Mouse (Mus musculus): ENCODE results near the gene Runx2. TPM values are rescaled to one million over a fixed set of nuclear protein-coding genes. Genes with fewer than 3 reads are reported as not detected.

Gene Runx2
- polyA plus RNA-seq, 1 experiment from 2014 or later: 0.74 TPM

- Histone ChIP-seq H3K27me3 (replicated peaks) (no peaks in the 10 kb centered on the region), H3K4me1 (no peaks in the 10 kb centered on the region), H3K27ac (no peak overlapping the region), H3K9ac (no peak overlapping the region), H3K9me3 (replicated peaks) (no peaks in the 10 kb centered on the region), H3K4me2 (no peak overlapping the region), H3K36me3 (no peaks in the 10 kb centered on the region), H3K4me3 (no peak overlapping the region)
- no peak for ATAC-seq
- WGBS (ENCODE audit: insufficient replicate concordance): 73% methylated on average over 8 of the region's 8 CpGs
Observed at GRCm38 (mm10) chr17:44651613-44652012, 163.0 kb downstream of the Runx2 start.

GRCm38 (mm10) chr17:44650431-44650830 is 164.2 kb downstream of the Runx2 start:
- ATAC-seq: no peak

GRCm38 (mm10) chr17:44649056-44649455 is 165.5 kb downstream of the Runx2 start:
- Histone ChIP-seq H3K4me1 (no peaks in the 10 kb centered on the region), H3K36me3 (no peaks in the 10 kb centered on the region), H3K27me3 (replicated peaks) (no peaks in the 10 kb centered on the region), H3K4me2 (no peak overlapping the region), H3K9me3 (replicated peaks) (no peaks in the 10 kb centered on the region), H3K9ac (no peak overlapping the region), H3K4me3 (no peak overlapping the region), H3K27ac (no peak overlapping the region)
- 50% methylated on average over 8 of the region's 8 CpGs for WGBS (ENCODE audit: insufficient replicate concordance)
- ATAC-seq: no peak

More at GRCm38 (mm10) chr17:44650431-44650830, 164.2 kb downstream of the Runx2 start:
- Histone ChIP-seq H3K9me3 (replicated peaks) (no peaks in the 10 kb centered on the region), H3K9ac (no peak overlapping the region), H3K36me3 (no peaks in the 10 kb centered on the region), H3K4me2 (no peak overlapping the region), H3K27ac (no peak overlapping the region), H3K4me1 (no peaks in the 10 kb centered on the region), H3K4me3 (no peak overlapping the region), H3K27me3 (replicated peaks) (no peaks in the 10 kb centered on the region)
- 59% methylated on average over 2 of the region's 2 CpGs for WGBS (ENCODE audit: insufficient replicate concordance)

- Histone ChIP-seq H3K27me3 (replicated peaks) (no peaks in the 10 kb centered on the region), H3K4me2 (no peak overlapping the region), H3K4me3 (no peak overlapping the region), H3K9me3 (replicated peaks) (no peaks in the 10 kb centered on the region), H3K27ac (no peak overlapping the region), H3K9ac (no peak overlapping the region), H3K36me3 (no peaks in the 10 kb centered on the region), H3K4me1 (no peaks in the 10 kb centered on the region)
- WGBS (ENCODE audit: insufficient replicate concordance): 76% methylated on average over 6 of the region's 6 CpGs
- no peak for ATAC-seq
Observed at GRCm38 (mm10) chr17:44647916-44648315, 166.7 kb downstream of the Runx2 start.

GRCm38 (mm10) chr17:44645146-44645545 is 169.5 kb downstream of the Runx2 start:
- WGBS (ENCODE audit: insufficient replicate concordance): 79% methylated on average over 8 of the region's 8 CpGs
- ATAC-seq: no peak
- Histone ChIP-seq H3K36me3 (no peaks in the 10 kb centered on the region), H3K27me3 (replicated peaks) (no peaks in the 10 kb centered on the region), H3K4me2 (no peak overlapping the region), H3K9me3 (replicated peaks) (no peaks in the 10 kb centered on the region), H3K4me1 (0 out of 2 replicates have a peak, but pooled peaks cover 8% of the 10 kb centered on the region), H3K9ac (no peak overlapping the region), H3K4me3 (no peak overlapping the region), H3K27ac (no peak overlapping the region)

- no peak overlapping the region for H3K27ac ChIP-seq
- H3K27me3 ChIP-seq (replicated peaks): no peaks in the 10 kb centered on the region
- no peak overlapping the region for H3K9ac ChIP-seq
- no peaks in the 10 kb centered on the region for H3K9me3 ChIP-seq (replicated peaks)
- no peak overlapping the region for H3K4me3 ChIP-seq
- H3K36me3 ChIP-seq: no peaks in the 10 kb centered on the region
- 82% methylated on average over 6 of the region's 6 CpGs for WGBS (ENCODE audit: insufficient replicate concordance)
- H3K4me1 ChIP-seq: peaks cover 16% of the 10 kb centered on the region; the same call in 1 of the 2 replicates
- no peak overlapping the region for H3K4me2 ChIP-seq
- no peak for ATAC-seq
Observed at GRCm38 (mm10) chr17:44643260-44643659, 171.3 kb downstream of the Runx2 start.

GRCm38 (mm10) chr17:44642126-44642525 is 172.5 kb downstream of the Runx2 start:
- Histone ChIP-seq H3K27me3 (replicated peaks) (no peaks in the 10 kb centered on the region), H3K4me1 (peaks cover 16% of the 10 kb centered on the region; the same call in 1 of the 2 replicates), H3K9ac (no peak overlapping the region), H3K9me3 (replicated peaks) (no peaks in the 10 kb centered on the region), H3K4me2 (no peak overlapping the region), H3K36me3 (no peaks in the 10 kb centered on the region), H3K4me3 (no peak overlapping the region), H3K27ac (no peak overlapping the region)
- no peak for ATAC-seq
- WGBS (ENCODE audit: insufficient replicate concordance): 41% methylated on average over 4 of the region's 4 CpGs

GRCm38 (mm10) chr17:44640910-44641309 is 173.7 kb downstream of the Runx2 start:
- Histone ChIP-seq H3K4me2 (no peak overlapping the region), H3K36me3 (no peaks in the 10 kb centered on the region), H3K27ac (no peak overlapping the region), H3K4me3 (no peak overlapping the region), H3K4me1 (peaks cover 16% of the 10 kb centered on the region; the same call in 1 of the 2 replicates), H3K27me3 (replicated peaks) (no peaks in the 10 kb centered on the region), H3K9ac (no peak overlapping the region), H3K9me3 (replicated peaks) (no peaks in the 10 kb centered on the region)
- WGBS (ENCODE audit: insufficient replicate concordance): 45% methylated on average over 3 of the region's 3 CpGs
- ATAC-seq: no peak

GRCm38 (mm10) chr17:44639446-44639845 is 175.2 kb downstream of the Runx2 start:
- Histone ChIP-seq H3K4me1 (peaks cover 16% of the 10 kb centered on the region; the same call in 1 of the 2 replicates), H3K4me2 (no peak overlapping the region), H3K4me3 (no peak overlapping the region), H3K27ac (no peak overlapping the region), H3K36me3 (no peaks in the 10 kb centered on the region), H3K9me3 (replicated peaks) (no peaks in the 10 kb centered on the region), H3K9ac (no peak overlapping the region), H3K27me3 (replicated peaks) (no peaks in the 10 kb centered on the region)
- WGBS (ENCODE audit: insufficient replicate concordance): 60% methylated on average over 14 of the region's 14 CpGs
- no peak for ATAC-seq

GRCm38 (mm10) chr17:44637181-44637880 is 177.3 kb downstream of the Runx2 start:
- no peak overlapping the region for H3K27ac ChIP-seq
- ATAC-seq: no peak
- H3K27me3 ChIP-seq (replicated peaks): no peaks in the 10 kb centered on the region
- WGBS (ENCODE audit: insufficient replicate concordance): 66% methylated on average over 10 of the region's 10 CpGs
- H3K4me1 ChIP-seq: peaks cover 19% of the 10 kb centered on the region
- H3K9ac ChIP-seq: no peak overlapping the region
- no peaks in the 10 kb centered on the region for H3K36me3 ChIP-seq
- H3K9me3 ChIP-seq (replicated peaks): no peaks in the 10 kb centered on the region
- no peak overlapping the region for H3K4me3 ChIP-seq
- H3K4me2 ChIP-seq: no peak overlapping the region

- H3K9ac ChIP-seq: no peak overlapping the region
- H3K27ac ChIP-seq: no peak overlapping the region
- no peaks in the 10 kb centered on the region for H3K36me3 ChIP-seq
- no peak overlapping the region for H3K4me3 ChIP-seq
- no peaks in the 10 kb centered on the region for H3K27me3 ChIP-seq (replicated peaks)
- peaks cover 16% of the 10 kb centered on the region for H3K4me1 ChIP-seq
- no peaks in the 10 kb centered on the region for H3K9me3 ChIP-seq (replicated peaks)
- no peak overlapping the region for H3K4me2 ChIP-seq
- 66% methylated on average over 5 of the region's 5 CpGs for WGBS (ENCODE audit: insufficient replicate concordance)
- ATAC-seq: no peak
Observed at GRCm38 (mm10) chr17:44634486-44634885, 180.1 kb downstream of the Runx2 start.

- ATAC-seq: no peak
- 67% methylated on average over 14 of the region's 14 CpGs for WGBS (ENCODE audit: insufficient replicate concordance)
- H3K27ac ChIP-seq: no peak overlapping the region
- H3K4me1 ChIP-seq: peaks cover 10% of the 10 kb centered on the region
- H3K36me3 ChIP-seq: no peaks in the 10 kb centered on the region
- no peak overlapping the region for H3K4me3 ChIP-seq
- H3K9me3 ChIP-seq (replicated peaks): no peaks in the 10 kb centered on the region
- H3K4me2 ChIP-seq: no peak overlapping the region
- H3K27me3 ChIP-seq (replicated peaks): no peaks in the 10 kb centered on the region
- H3K9ac ChIP-seq: no peak overlapping the region
Observed at GRCm38 (mm10) chr17:44633607-44634415, 180.8 kb downstream of the Runx2 start.
